In genomic region chr3:107686276-107686977, GRCm38 (mm10) we compare ENCODE assay signal across 31 mouse cellular contexts. TPM values are rescaled to one million over a fixed set of nuclear protein-coding genes. Genes with fewer than 3 reads are reported as not detected.
DNase-seq lines count a peak whose midpoint lies in the region; ATAC-seq lines count a peak whose summit lies in the region.
"Had no signal": no experiment of that assay in that cellular context is flagged by ENCODE, and none has a peak within 500 bp of the region (broad histone marks: within the 10 kb centered on the region; RNA-seq: fewer than 3 reads in every experiment).

No protein-coding gene starts in this region.

- peaks cover 47% of the 10 kb centered on the region for H3K4me1 ChIP-seq in limb, embryonic 15.5 days
- peaks cover 20% of the 10 kb centered on the region for H3K4me1 ChIP-seq in limb, embryonic 10.5 days
- peaks cover 15% of the 10 kb centered on the region for H3K4me1 ChIP-seq in brown adipose tissue, adult 24 weeks (ENCODE audit: control insufficient read depth, insufficient read depth, insufficient read length, low read length)

- H3K9ac ChIP-seq in limb, embryonic 15.5 days: no peak overlapping the region
- H3K9ac ChIP-seq: heart, embryonic 13.5 days; limb, embryonic 12.5 days; liver, embryonic 15.5 days had no signal

- no peak overlapping the region for H3K4me2 ChIP-seq in limb, embryonic 15.5 days
- H3K4me2 ChIP-seq: heart, embryonic 13.5 days; limb, embryonic 12.5 days; liver, embryonic 15.5 days had no signal

- H3K4me3 ChIP-seq in limb, embryonic 15.5 days: no peak overlapping the region
- no peak overlapping the region for H3K4me3 ChIP-seq in limb, embryonic 10.5 days
- H3K4me3 ChIP-seq in brown adipose tissue, adult 24 weeks (ENCODE audit: insufficient read depth, low read depth, low read length): no peak overlapping the region
- H3K4me3 ChIP-seq: heart, adult 2 months; heart, embryonic 13.5 days; limb, embryonic 12.5 days; liver, embryonic 15.5 days; midbrain, embryonic 10.5 days had no signal

- WGBS in limb, embryonic 15.5 days: 75% methylated on average over 3 of the region's 3 CpGs
- 90% methylated on average over 3 of the region's 3 CpGs for WGBS in limb, embryonic 10.5 days

- H3K27me3 ChIP-seq in limb, embryonic 15.5 days: no peaks in the 10 kb centered on the region
- H3K27me3 ChIP-seq in limb, embryonic 10.5 days (ENCODE audit: low read depth, poor library complexity, severe bottlenecking): no peaks in the 10 kb centered on the region
- H3K27me3 ChIP-seq: heart, embryonic 13.5 days; limb, embryonic 12.5 days; liver, embryonic 15.5 days had no signal

- H3K27ac ChIP-seq in limb, embryonic 15.5 days: peak overlapping the region; percentile 18; the same call in 1 of the 2 replicates
- no peak overlapping the region for H3K27ac ChIP-seq in limb, embryonic 10.5 days
- H3K27ac ChIP-seq in brown adipose tissue, adult 24 weeks (replicated peaks; ENCODE audit: low read depth, low read length): 0 out of 2 replicates have a peak overlapping the region, but pooled peaks have one; percentile 32
- H3K27ac ChIP-seq: heart, adult 2 months; heart, embryonic 13.5 days; limb, embryonic 12.5 days; liver, embryonic 15.5 days; macrophage; midbrain, embryonic 10.5 days had no signal

- no peaks in the 10 kb centered on the region for H3K9me3 ChIP-seq in limb, embryonic 15.5 days
- no peaks in the 10 kb centered on the region for H3K9me3 ChIP-seq in limb, embryonic 10.5 days (replicated peaks)
- H3K9me3 ChIP-seq: G1E; heart, embryonic 13.5 days; limb, embryonic 12.5 days; liver, embryonic 15.5 days; midbrain, embryonic 10.5 days had no signal

- no peak for ATAC-seq in limb, embryonic 15.5 days (ENCODE audit: insufficient number of reproducible peaks, low FRiP score, low TSS enrichment, low read depth)
- ATAC-seq: activated CD4-positive, CD25-positive, alpha-beta regulatory T cell, adult 4 months; forebrain, embryonic 14.5 days; midbrain, embryonic 16.5 days had no signal

- no peak for DNase-seq in limb, embryonic 10.5 days (ENCODE audit: low spot score)
- DNase-seq in CD4-positive helper T cell, adult 2 months (ENCODE audit: low read depth, low spot score): peak; percentile 7
- DNase-seq in adrenal gland, postnatal 36 days: no peak
- no peak for DNase-seq in cerebellum, adult 9-11 months
- DNase-seq in right cerebral cortex, postnatal 25 days: no peak
- DNase-seq: adrenal gland, adult 8-10 months; cerebellum, adult 8-10 months; gastrocnemius, postnatal 25 days; heart, adult 2 months; heart, postnatal 14 days; kidney, adult 18-20 months; kidney, postnatal 4 days; layer of hippocampus, adult 9-11 months had no signal

- no peaks in the 10 kb centered on the region for H3K36me3 ChIP-seq in limb, embryonic 15.5 days
- H3K36me3 ChIP-seq in limb, embryonic 10.5 days: peaks cover 7% of the 10 kb centered on the region; the same call in 1 of the 2 replicates
- H3K36me3 ChIP-seq: heart, embryonic 13.5 days; limb, embryonic 12.5 days; liver, embryonic 15.5 days had no signal

RNA-seq across cellular contexts. Expression of gene Ahcyl1, which starts 9.9 kb away (rescaled TPM):
- 61.5 and 74.7 TPM in 2 replicates for polyA plus RNA-seq in limb, embryonic 15.5 days (2015; fragmentation: Nextera tagmentation; extraction: Ambion mirVana)
- polyA plus RNA-seq in limb, embryonic 10.5 days (2016; fragmentation: Nextera tagmentation; extraction: Ambion mirVana): 83.4 and 98.2 TPM in 2 replicates
- polyA plus RNA-seq in brown adipose tissue, adult 24 weeks (2012; ENCODE audit: insufficient read depth, insufficient read length, missing spikeins): 510 and 528 TPM in 2 replicates
- 100 to 1,000 TPM; 230 to 232 TPM for total RNA-seq in adrenal gland, postnatal 36 days (2021)

RNA-seq across cellular contexts. Expression of gene Strip1, which starts 54.9 kb away (rescaled TPM):
- polyA plus RNA-seq in limb, embryonic 15.5 days (2015; fragmentation: Nextera tagmentation; extraction: Ambion mirVana): 47.5 and 55.8 TPM in 2 replicates
- 66.4 and 78.1 TPM in 2 replicates for polyA plus RNA-seq in limb, embryonic 10.5 days (2016; fragmentation: Nextera tagmentation; extraction: Ambion mirVana)
- 21.9 and 27.7 TPM in 2 replicates for polyA plus RNA-seq in brown adipose tissue, adult 24 weeks (2012; ENCODE audit: insufficient read depth, insufficient read length, missing spikeins)
- 10 to 100 TPM; 31.1 to 33.5 TPM for total RNA-seq in adrenal gland, postnatal 36 days (2021)

RNA-seq across cellular contexts. Expression of gene Gm10961, which starts 55.3 kb away (rescaled TPM):
- not detected in 2 replicates for polyA plus RNA-seq in limb, embryonic 15.5 days (2015; fragmentation: Nextera tagmentation; extraction: Ambion mirVana)
- polyA plus RNA-seq in limb, embryonic 10.5 days (2016; fragmentation: Nextera tagmentation; extraction: Ambion mirVana): not detected in 2 replicates
- not detected in 2 replicates for polyA plus RNA-seq in brown adipose tissue, adult 24 weeks (2012; ENCODE audit: insufficient read depth, insufficient read length, missing spikeins)
- not detected for total RNA-seq in adrenal gland, postnatal 36 days (2021)
- total RNA-seq: adrenal gland, adult 8-10 months; G1E; gastrocnemius, postnatal 25 days; heart, adult 2 months; heart, postnatal 14 days had no signal
- polyA plus RNA-seq: activated CD4-positive, CD25-positive, alpha-beta regulatory T cell, adult 4 months; embryonic facial prominence, embryonic 14.5 days; forebrain, embryonic 14.5 days; G1E; heart, adult 2 months; heart, embryonic 13.5 days; hindbrain, embryonic 11.5 days; kidney, embryonic 16.5 days; limb, embryonic 12.5 days; liver, embryonic 15.5 days; lung, embryonic 16.5 days; macrophage; midbrain, embryonic 10.5 days; midbrain, embryonic 16.5 days; neural tube, embryonic 14.5 days; testis, adult 2 months; urinary bladder, adult 2 months had no signal
